Mouse (Mus musculus) brain, embryonic 14.5 days (tissue): ENCODE data around the gene Gm19668.

Source experiments
- CTCF ChIP-seq: fragments of 200-500 bp; IDR thresholded peaks from 2 replicates; pipeline ENCODE4 v1.5.1; 2012; ENCODE audit warnings: inconsistent platforms, mild to moderate bottlenecking, moderate library complexity, borderline replicate concordance; ENCODE audit not compliant: insufficient read depth, insufficient read length; ENCODE audit errors: extremely low read depth
- POLR2A ChIP-seq: fragments of 200-500 bp; IDR thresholded peaks from 2 replicates; pipeline ENCODE4 v1.6.1; 2012; ENCODE audit warnings: mild to moderate bottlenecking, inconsistent platforms, borderline replicate concordance; ENCODE audit not compliant: poor library complexity, insufficient read depth, insufficient read length, severe bottlenecking; ENCODE audit errors: extremely low read depth

DNA sequence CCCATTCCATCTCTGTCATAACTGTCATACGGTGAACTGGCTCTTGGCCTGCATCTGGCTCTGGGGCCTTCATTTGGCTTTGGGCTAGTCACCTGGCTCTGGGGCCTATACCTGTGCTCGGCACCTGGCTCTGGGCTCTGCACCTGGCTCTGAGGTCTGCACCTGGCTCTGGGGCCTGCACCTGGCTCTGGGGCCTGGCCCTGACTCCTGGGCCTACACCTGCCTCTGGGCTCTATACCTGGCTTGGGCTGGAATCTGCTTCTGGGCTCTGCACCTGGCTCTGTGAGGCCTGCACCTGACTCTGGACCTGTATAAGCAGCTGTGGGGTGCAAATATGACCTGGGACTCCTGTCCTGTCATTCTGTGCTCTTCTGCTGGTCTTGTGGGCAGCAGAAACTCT, 48.6 kb upstream of the Gm19668 start:
- TF ChIP-seq CTCF, result no peak
- no peak for TF ChIP-seq POLR2A
